Mouse (Mus musculus) layer of hippocampus, postnatal 14 days (tissue): ENCODE results near the gene Tsx. TPM values are rescaled to one million over a fixed set of nuclear protein-coding genes. Genes with fewer than 3 reads are reported as not detected.

ENCODE experiments used
- total RNA-seq, 2 experiments: library from RNA; stranded (reverse); gene quantifications; 2 replicates each; pipeline ENCODE4 v1.2.3; 2021

The Tsx gene
- total RNA-seq, 2 experiments from 2014 or later, result 0.50 TPM; not detected in 1

Other genes starting within 250 kb of the Tsx start
- gene Nap1l2, start 227.8 kb upstream of the Tsx start, total RNA-seq, result 10 to 100 TPM; 77.3 to 78.3 TPM
- not detected for gene Cdx4, start 93.1 kb upstream of the Tsx start, total RNA-seq
- 10 to 100 TPM; 11.9 to 12.4 TPM for gene Chic1, start 58.0 kb upstream of the Tsx start, total RNA-seq
- 1 to 10 TPM in 1 of 2 experiments, not detected in 1; 1.2 TPM for gene Gm26992, start 7.5 kb downstream of the Tsx start, total RNA-seq
- gene Zcchc13, start 216.1 kb downstream of the Tsx start, total RNA-seq, result not detected